Comparison of ENCODE assay signal across 30 mouse cellular contexts in genomic region chr14:84934094-84934493, GRCm38 (mm10).
DNase-seq lines count a peak whose midpoint lies in the region; ATAC-seq lines count a peak whose summit lies in the region.
"Had no signal": no experiment of that assay in that cellular context is flagged by ENCODE, and none has a peak within 500 bp of the region (broad histone marks: within the 10 kb centered on the region; RNA-seq: fewer than 3 reads in every experiment).

No protein-coding gene starts in this region.

- H3K9ac ChIP-seq in embryonic facial prominence, embryonic 14.5 days (ENCODE audit: low read depth, low read length) = no peak overlapping the region
- H3K9ac ChIP-seq: embryonic facial prominence, embryonic 12.5 days; forebrain, postnatal 0 days; kidney, embryonic 15.5 days; limb, embryonic 13.5 days; liver, postnatal 0 days; midbrain, embryonic 12.5 days; neural tube, embryonic 12.5 days had no signal

- H3K4me2 ChIP-seq in embryonic facial prominence, embryonic 14.5 days (ENCODE audit: low read depth, low read length) = no peak overlapping the region
- H3K4me2 ChIP-seq: embryonic facial prominence, embryonic 12.5 days; kidney, embryonic 15.5 days; limb, embryonic 13.5 days; liver, embryonic 11.5 days; midbrain, embryonic 12.5 days; neural tube, embryonic 12.5 days had no signal

- 42% methylated on average over 3 of the region's 3 CpGs for WGBS in embryonic facial prominence, embryonic 14.5 days
- WGBS in embryonic facial prominence, embryonic 10.5 days = 73% methylated on average over 3 of the region's 3 CpGs

- intact Hi-C loops in left cerebral cortex, postnatal 4 days (cut with DNase I) = no loop called here
- intact Hi-C loops in left cerebral cortex, postnatal 36 days (cut with DNase I) = no loop called here

- H3K9me3 ChIP-seq in embryonic facial prominence, embryonic 14.5 days (ENCODE audit: control insufficient read depth, low read length) = no peaks in the 10 kb centered on the region
- no peaks in the 10 kb centered on the region for H3K9me3 ChIP-seq in embryonic facial prominence, embryonic 10.5 days
- H3K9me3 ChIP-seq: embryonic facial prominence, embryonic 12.5 days; forebrain, embryonic 10.5 days; kidney, embryonic 15.5 days; limb, embryonic 13.5 days; megakaryocyte, embryonic 14.5 days; midbrain, embryonic 12.5 days; neural tube, embryonic 12.5 days had no signal

- no peak for ATAC-seq in embryonic facial prominence, embryonic 14.5 days (ENCODE audit: low read depth)
- ATAC-seq: CD4-positive, CD25-positive, alpha-beta regulatory T cell, adult 4 months; forebrain, postnatal 0 days; hindbrain, embryonic 16.5 days; liver, postnatal 0 days had no signal

- no peak overlapping the region for H3K27ac ChIP-seq in embryonic facial prominence, embryonic 14.5 days (replicated peaks; ENCODE audit: low read depth, low read length)
- no peak overlapping the region for H3K27ac ChIP-seq in embryonic facial prominence, embryonic 10.5 days (replicated peaks)
- H3K27ac ChIP-seq: embryonic facial prominence, embryonic 12.5 days; forebrain, embryonic 10.5 days; kidney, embryonic 15.5 days; limb, embryonic 13.5 days; midbrain, embryonic 12.5 days; neural tube, embryonic 12.5 days had no signal

- H3K4me3 ChIP-seq in embryonic facial prominence, embryonic 14.5 days (ENCODE audit: low read depth, low read length) = no peak overlapping the region
- no peak overlapping the region for H3K4me3 ChIP-seq in embryonic facial prominence, embryonic 10.5 days
- H3K4me3 ChIP-seq: embryonic facial prominence, embryonic 12.5 days; forebrain, embryonic 10.5 days; kidney, embryonic 15.5 days; limb, embryonic 13.5 days; megakaryocyte, embryonic 14.5 days; midbrain, embryonic 12.5 days; myocyte; neural tube, embryonic 12.5 days had no signal

- H3K27me3 ChIP-seq in embryonic facial prominence, embryonic 14.5 days (replicated peaks; ENCODE audit: control insufficient read depth, insufficient read depth, low read length) = no peaks in the 10 kb centered on the region
- H3K27me3 ChIP-seq in embryonic facial prominence, embryonic 10.5 days (replicated peaks; ENCODE audit: low read depth, poor library complexity, severe bottlenecking) = no peaks in the 10 kb centered on the region
- H3K27me3 ChIP-seq: embryonic facial prominence, embryonic 12.5 days; kidney, embryonic 15.5 days; limb, embryonic 13.5 days; megakaryocyte, embryonic 14.5 days; midbrain, embryonic 12.5 days; neural tube, embryonic 12.5 days had no signal

- no peaks in the 10 kb centered on the region for H3K4me1 ChIP-seq in embryonic facial prominence, embryonic 14.5 days (ENCODE audit: control insufficient read depth, insufficient read depth, low read length)
- no peaks in the 10 kb centered on the region for H3K4me1 ChIP-seq in embryonic facial prominence, embryonic 10.5 days
- H3K4me1 ChIP-seq: embryonic facial prominence, embryonic 12.5 days; kidney, embryonic 15.5 days; limb, embryonic 13.5 days; midbrain, embryonic 12.5 days; neural tube, embryonic 12.5 days had no signal

- DNase-seq in embryonic facial prominence, embryonic 14.5 days (ENCODE audit: low spot score) = peak; percentile 40
- no peak for DNase-seq in embryonic facial prominence, embryonic 10.5 days (ENCODE audit: low spot score)
- DNase-seq in left cerebral cortex, postnatal 4 days = peak; percentile 2
- DNase-seq in left cerebral cortex, postnatal 36 days (ENCODE audit: low spot score in 2 of 2) = no peak
- peak; percentile 22 for DNase-seq in layer of hippocampus, adult 9-11 months
- DNase-seq in adrenal gland, postnatal 10 days = no peak
- no peak for DNase-seq in B cell, adult 2 months
- DNase-seq: adrenal gland, adult 8-10 months; cerebellum, adult 11-12 months; forebrain, postnatal 0 days; heart, postnatal 14 days; kidney, adult 18-20 months; kidney, postnatal 25 days; liver, postnatal 0 days; lung, postnatal 36 days; right cerebral cortex, adult 18-20 months; spleen, adult 18-20 months; thymus, adult 2 months; thymus, postnatal 36 days had no signal

- H3K36me3 ChIP-seq in embryonic facial prominence, embryonic 14.5 days (ENCODE audit: control insufficient read depth, insufficient read depth, low read length) = no peaks in the 10 kb centered on the region
- no peaks in the 10 kb centered on the region for H3K36me3 ChIP-seq in embryonic facial prominence, embryonic 10.5 days (replicated peaks)
- H3K36me3 ChIP-seq: embryonic facial prominence, embryonic 12.5 days; forebrain, embryonic 10.5 days; kidney, embryonic 15.5 days; limb, embryonic 13.5 days; midbrain, embryonic 12.5 days; neural tube, embryonic 12.5 days had no signal

Comparison
In these comparisons a context has a peak if more than half of its experiments do, and no peak if none do; other contexts are left out.
1. DNase-seq: peak in embryonic facial prominence, embryonic 14.5 days (single experiment), left cerebral cortex, postnatal 4 days (single experiment) and layer of hippocampus, adult 9-11 months (single experiment); none in embryonic facial prominence, embryonic 10.5 days (single experiment), left cerebral cortex, postnatal 36 days (0 of 2), adrenal gland, postnatal 10 days (single experiment) and B cell, adult 2 months (0 of 2).